Mouse (Mus musculus): ENCODE data around the gene Tom1l2. TPM values are rescaled to one million over a fixed set of nuclear protein-coding genes. Genes with fewer than 3 reads are reported as not detected.

Gene Tom1l2
- polyA plus RNA-seq, 1 experiment from 2014 or later: 31.3 TPM

DNA sequence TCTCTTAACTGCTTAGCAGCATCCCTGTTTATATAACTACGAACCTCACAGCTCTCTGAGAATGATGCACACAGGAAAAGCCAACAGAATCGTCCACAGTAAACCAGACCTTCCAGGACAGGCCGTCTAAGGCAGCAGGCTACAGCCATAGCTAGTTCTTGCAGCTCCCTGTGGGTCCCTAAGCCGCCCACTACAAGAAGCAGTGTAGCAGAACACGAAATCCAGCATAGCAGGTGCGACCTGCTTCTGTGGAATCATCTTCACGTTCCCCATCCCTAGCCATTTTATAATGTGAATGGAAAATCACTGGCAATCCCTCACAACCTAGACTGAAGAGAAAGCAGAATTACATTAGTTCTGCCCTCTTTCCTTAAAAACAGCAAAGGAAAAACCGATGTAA is 35.8 kb downstream of the Tom1l2 start:
- H3K9me3 ChIP-seq: no peaks in the 10 kb centered on the region
- peak overlapping the region; percentile 63; the same call in 1 of the 2 replicates for H3K27ac ChIP-seq
- WGBS: 89% methylated on average over 8 of the region's 8 CpGs
- no peaks in the 10 kb centered on the region for H3K36me3 ChIP-seq (replicated peaks)
- no peak overlapping the region for H3K4me3 ChIP-seq (replicated peaks)
- ATAC-seq (ENCODE audit: low FRiP score): no peak
- no peaks in the 10 kb centered on the region for H3K27me3 ChIP-seq
- 0 out of 2 replicates have a peak overlapping the region, but pooled peaks have one; percentile 14 for H3K9ac ChIP-seq
- H3K4me1 ChIP-seq: peaks cover 37% of the 10 kb centered on the region
- no peak overlapping the region for H3K4me2 ChIP-seq

DNA sequence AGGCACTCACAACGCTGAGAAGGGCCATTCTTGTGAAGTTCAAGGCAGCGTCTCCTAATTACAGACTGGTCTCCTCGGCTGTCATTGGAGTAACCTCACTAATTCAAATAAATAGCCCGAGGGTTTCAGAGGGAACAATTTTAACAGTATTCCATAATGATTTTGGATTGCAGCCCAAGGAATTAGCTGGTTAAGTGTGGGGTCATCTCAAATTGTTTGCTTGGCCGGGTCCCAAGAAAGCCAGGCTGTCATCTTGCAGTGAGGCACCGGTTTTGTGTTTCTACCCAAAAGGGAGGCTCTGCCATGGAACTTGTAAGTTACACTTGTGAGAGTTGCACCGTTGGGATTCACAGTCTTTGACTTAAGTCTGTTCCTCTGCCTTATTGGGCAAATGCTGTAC is 36.5 kb downstream of the Tom1l2 start:
- Histone ChIP-seq H3K9ac (peak overlapping the region; percentile 14; the same call in 1 of the 2 replicates), H3K36me3 (replicated peaks) (no peaks in the 10 kb centered on the region), H3K4me3 (replicated peaks) (no peak overlapping the region), H3K9me3 (no peaks in the 10 kb centered on the region), H3K4me2 (no peak overlapping the region), H3K27me3 (no peaks in the 10 kb centered on the region), H3K4me1 (peaks cover 44% of the 10 kb centered on the region), H3K27ac (peak overlapping the region; percentile 63; the same call in 1 of the 2 replicates)
- no peak for ATAC-seq (ENCODE audit: low FRiP score)
- 46% methylated on average over 7 of the region's 7 CpGs for WGBS

GRCm38 (mm10) chr11:60311025-60311854 is 41.5 kb downstream of the Tom1l2 start:
- H3K27ac ChIP-seq: peak overlapping the region; percentile 93
- no peaks in the 10 kb centered on the region for H3K36me3 ChIP-seq (replicated peaks)
- no peaks in the 10 kb centered on the region for H3K9me3 ChIP-seq
- H3K27me3 ChIP-seq: no peaks in the 10 kb centered on the region
- WGBS: 5% methylated on average over 8 of the region's 8 CpGs
- H3K4me1 ChIP-seq: peaks cover 27% of the 10 kb centered on the region
- peak overlapping the region; percentile 17; the same call in 1 of the 2 replicates for H3K9ac ChIP-seq
- H3K4me3 ChIP-seq (replicated peaks): no peak overlapping the region
- H3K4me2 ChIP-seq: peak overlapping the region; percentile 29
- peak; percentile 80 for ATAC-seq (ENCODE audit: low FRiP score)

DNA sequence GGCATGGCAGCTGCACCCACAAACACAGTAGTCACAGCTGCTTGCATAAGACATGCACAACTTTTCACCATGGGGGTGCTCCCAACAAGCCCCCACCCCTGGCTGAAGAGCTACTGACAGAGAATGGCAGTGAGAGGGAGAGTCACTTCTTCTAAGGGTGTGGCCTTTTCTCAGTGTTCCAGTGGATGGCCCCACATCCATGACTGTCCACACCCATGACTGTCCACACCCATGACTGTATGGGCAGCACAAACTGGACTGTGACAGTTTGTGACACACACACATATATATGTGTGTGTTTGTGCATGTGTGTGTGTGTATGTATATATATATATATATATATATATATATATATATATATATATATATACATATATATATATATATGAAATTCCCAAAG is 42.8 kb downstream of the Tom1l2 start:
- H3K27ac ChIP-seq: no peak overlapping the region
- no peak overlapping the region for H3K4me3 ChIP-seq (replicated peaks)
- H3K4me2 ChIP-seq: no peak overlapping the region
- no peak overlapping the region for H3K9ac ChIP-seq
- H3K36me3 ChIP-seq (replicated peaks): no peaks in the 10 kb centered on the region
- H3K4me1 ChIP-seq: peaks cover 28% of the 10 kb centered on the region
- no peaks in the 10 kb centered on the region for H3K27me3 ChIP-seq
- H3K9me3 ChIP-seq: no peaks in the 10 kb centered on the region
- ATAC-seq (ENCODE audit: low FRiP score): no peak

DNA sequence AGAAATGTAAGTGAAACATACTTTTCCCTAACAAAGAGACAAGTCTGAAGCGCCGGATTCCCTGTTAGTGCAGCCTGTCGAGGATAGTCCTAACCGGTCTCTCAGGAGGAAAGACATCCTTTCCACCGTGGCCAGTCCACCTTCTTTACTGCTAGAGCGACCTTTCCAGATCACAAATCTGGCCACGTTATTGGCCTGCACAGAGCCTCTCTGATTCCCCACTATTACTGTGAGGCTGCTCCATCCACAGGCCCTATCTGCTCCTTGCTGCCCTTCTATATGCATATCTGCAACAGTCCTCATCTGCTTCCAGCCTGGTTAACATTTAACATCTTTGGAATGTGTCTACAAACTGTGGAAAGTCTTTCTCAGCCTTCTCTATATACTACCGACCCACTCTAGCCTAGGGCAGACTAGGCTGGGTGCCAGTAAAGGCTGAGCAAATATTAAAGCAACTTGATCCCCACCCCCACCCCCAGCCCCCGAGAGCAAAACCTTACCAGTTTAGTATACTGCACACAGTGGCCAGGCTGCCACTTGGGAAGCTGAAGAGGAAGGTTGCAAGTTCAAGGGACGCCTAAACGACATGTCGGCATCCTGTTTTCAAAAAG is 44.1 kb downstream of the Tom1l2 start:
- Histone ChIP-seq H3K4me2 (no peak overlapping the region), H3K9ac (no peak overlapping the region), H3K27ac (0 out of 2 replicates have a peak overlapping the region, but pooled peaks have one; percentile 20), H3K9me3 (no peaks in the 10 kb centered on the region), H3K4me1 (peaks cover 28% of the 10 kb centered on the region), H3K4me3 (replicated peaks) (no peak overlapping the region), H3K36me3 (replicated peaks) (no peaks in the 10 kb centered on the region), H3K27me3 (no peaks in the 10 kb centered on the region)
- WGBS: 79% methylated on average over 12 of the region's 12 CpGs
- ATAC-seq (ENCODE audit: low FRiP score): no peak

DNA sequence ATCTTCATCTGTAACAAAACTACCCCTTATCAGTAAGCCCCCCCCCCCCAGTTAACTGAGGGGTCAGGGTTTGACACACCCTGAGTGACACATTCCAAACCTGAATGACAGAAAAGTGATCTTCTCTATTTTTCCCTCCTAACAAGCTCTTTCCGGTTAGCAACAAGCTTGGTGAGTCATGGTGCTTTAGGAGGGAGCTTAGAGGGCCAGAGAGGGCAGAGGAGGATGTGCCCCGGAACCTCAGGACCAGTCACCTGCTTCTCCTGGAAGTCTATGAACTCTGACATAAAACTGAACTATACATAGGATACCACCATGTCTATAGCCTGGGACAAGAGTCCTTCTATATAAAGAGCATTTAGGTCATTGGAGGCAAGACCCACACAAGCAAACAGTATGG is 44.6 kb downstream of the Tom1l2 start:
- H3K4me2 ChIP-seq: no peak overlapping the region
- H3K9me3 ChIP-seq: no peaks in the 10 kb centered on the region
- no peak overlapping the region for H3K27ac ChIP-seq
- H3K36me3 ChIP-seq (replicated peaks): no peaks in the 10 kb centered on the region
- H3K4me1 ChIP-seq: peaks cover 34% of the 10 kb centered on the region
- 85% methylated on average over 2 of the region's 2 CpGs for WGBS
- H3K4me3 ChIP-seq (replicated peaks): no peak overlapping the region
- H3K9ac ChIP-seq: no peak overlapping the region
- no peak for ATAC-seq (ENCODE audit: low FRiP score)
- H3K27me3 ChIP-seq: no peaks in the 10 kb centered on the region

- WGBS: 73% methylated on average over 2 of the region's 2 CpGs
- Histone ChIP-seq H3K36me3 (replicated peaks) (no peaks in the 10 kb centered on the region), H3K9me3 (no peaks in the 10 kb centered on the region), H3K4me1 (peaks cover 38% of the 10 kb centered on the region), H3K27me3 (no peaks in the 10 kb centered on the region), H3K9ac (no peak overlapping the region), H3K4me3 (replicated peaks) (no peak overlapping the region), H3K4me2 (no peak overlapping the region), H3K27ac (no peak overlapping the region)
- no peak for ATAC-seq (ENCODE audit: low FRiP score)
These were observed 45.3 kb downstream of the Tom1l2 start for GRCm38 (mm10) chr11:60307375-60307825.

DNA sequence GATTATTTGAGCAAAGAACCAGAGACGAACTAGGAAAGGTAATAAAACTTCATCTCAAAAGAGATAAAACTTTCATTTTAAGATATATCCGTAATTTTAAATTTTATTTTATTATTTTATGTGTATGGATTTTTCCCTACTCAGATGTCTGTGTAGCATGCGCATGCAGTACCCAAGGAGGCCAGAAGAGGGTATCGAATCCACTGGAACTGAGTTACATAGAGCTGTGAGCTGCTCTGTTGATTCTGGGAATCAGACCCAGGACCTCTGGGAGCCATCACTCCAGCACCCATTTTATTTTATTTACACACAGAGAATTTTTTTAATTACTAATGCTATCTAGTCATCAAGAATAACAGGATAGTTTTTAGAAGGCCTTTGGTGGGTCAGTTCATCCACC is 45.9 kb downstream of the Tom1l2 start:
- H3K4me1 ChIP-seq: peaks cover 39% of the 10 kb centered on the region
- H3K4me3 ChIP-seq (replicated peaks): no peak overlapping the region
- no peak for ATAC-seq (ENCODE audit: low FRiP score)
- H3K4me2 ChIP-seq: no peak overlapping the region
- no peak overlapping the region for H3K27ac ChIP-seq
- 60% methylated on average over 4 of the region's 4 CpGs for WGBS
- H3K9me3 ChIP-seq: no peaks in the 10 kb centered on the region
- no peaks in the 10 kb centered on the region for H3K27me3 ChIP-seq
- H3K36me3 ChIP-seq (replicated peaks): no peaks in the 10 kb centered on the region
- no peak overlapping the region for H3K9ac ChIP-seq

DNA sequence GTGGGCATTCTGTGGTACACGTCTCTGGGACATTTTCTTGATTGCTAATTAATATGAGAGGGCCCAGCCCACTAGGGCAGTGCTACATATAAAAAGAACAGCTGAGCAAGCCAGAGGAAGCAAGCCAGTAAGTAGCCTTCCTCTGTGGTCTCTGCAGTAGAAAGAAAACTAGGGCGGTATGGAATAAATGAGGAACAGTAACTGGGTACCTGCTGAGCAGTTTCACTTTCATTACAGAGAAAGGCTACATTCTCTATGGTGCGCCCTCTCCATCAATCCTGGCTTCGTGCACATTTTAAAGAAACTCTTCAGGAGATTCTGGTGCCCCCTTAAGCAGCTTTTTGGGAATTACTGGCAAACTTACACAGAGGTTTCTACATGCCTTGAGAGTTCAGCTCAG is 47.1 kb downstream of the Tom1l2 start:
- Histone ChIP-seq H3K9me3 (no peaks in the 10 kb centered on the region), H3K9ac (no peak overlapping the region), H3K4me3 (replicated peaks) (no peak overlapping the region), H3K4me1 (peaks cover 39% of the 10 kb centered on the region), H3K27me3 (no peaks in the 10 kb centered on the region), H3K4me2 (no peak overlapping the region), H3K36me3 (replicated peaks) (no peaks in the 10 kb centered on the region), H3K27ac (0 out of 2 replicates have a peak overlapping the region, but pooled peaks have one; percentile 8)
- ATAC-seq (ENCODE audit: low FRiP score): no peak
- 49% methylated on average over 4 of the region's 4 CpGs for WGBS

DNA sequence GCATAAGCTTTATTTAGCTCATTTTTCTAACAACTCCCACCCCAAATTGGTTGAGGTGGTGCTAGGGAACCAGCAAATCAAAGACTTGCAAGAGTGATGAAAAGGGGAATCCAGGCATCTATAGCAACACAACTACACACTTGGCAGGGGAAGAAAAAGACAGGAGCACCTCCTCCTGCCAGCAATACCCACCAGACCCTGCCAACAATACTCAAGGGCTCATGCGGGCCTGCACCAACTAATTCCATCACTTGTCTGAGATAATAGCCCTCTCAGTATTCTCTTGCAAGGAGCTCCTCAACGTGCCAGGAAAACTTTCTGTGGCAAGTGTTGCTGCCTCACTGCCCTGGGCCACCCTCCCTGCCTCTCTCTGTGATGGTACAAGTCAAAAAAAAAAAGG is 49.2 kb downstream of the Tom1l2 start:
- Histone ChIP-seq H3K36me3 (replicated peaks) (no peaks in the 10 kb centered on the region), H3K4me1 (peaks cover 39% of the 10 kb centered on the region), H3K4me2 (no peak overlapping the region), H3K27me3 (no peaks in the 10 kb centered on the region), H3K4me3 (replicated peaks) (no peak overlapping the region), H3K9me3 (no peaks in the 10 kb centered on the region), H3K27ac (peak overlapping the region; percentile 14), H3K9ac (no peak overlapping the region)
- ATAC-seq (ENCODE audit: low FRiP score): no peak
- WGBS: 51% methylated on average over 2 of the region's 2 CpGs

DNA sequence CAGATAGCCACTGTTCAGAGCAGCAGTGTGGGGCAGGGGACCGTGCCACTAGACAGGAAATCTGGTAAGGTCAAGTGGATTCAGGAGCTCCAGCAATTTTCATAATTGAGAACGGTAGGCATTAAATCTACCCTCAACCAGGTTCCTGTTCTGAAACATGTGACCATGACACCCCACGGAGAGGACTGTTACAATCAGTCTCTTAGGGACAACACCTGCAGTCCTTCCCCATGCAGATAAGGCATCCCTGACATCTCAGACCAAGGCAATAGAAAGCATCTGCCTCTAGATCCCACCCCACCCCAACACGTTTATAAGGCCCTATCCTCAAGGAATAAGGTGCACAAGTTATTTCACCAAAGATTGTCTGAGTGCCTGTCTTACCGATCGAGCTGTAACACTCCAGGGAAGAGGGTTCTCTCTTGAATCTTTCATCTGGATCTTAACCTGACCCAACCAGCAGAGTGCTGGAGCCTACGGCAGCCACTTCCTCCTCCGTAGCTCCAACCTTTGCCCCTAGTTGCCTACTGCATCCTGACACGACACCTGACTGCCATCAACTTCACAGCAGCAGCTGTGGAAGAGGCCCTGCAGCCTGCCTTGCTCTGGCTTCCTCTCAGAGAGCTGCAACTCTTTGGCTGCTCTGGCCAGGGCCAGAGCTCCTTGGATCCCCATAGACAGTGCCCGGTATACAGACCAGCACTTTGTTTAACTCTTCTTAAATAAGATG is 50.2 kb downstream of the Tom1l2 start:
- peak overlapping the region; percentile 33; the same call in 1 of the 2 replicates for H3K9ac ChIP-seq
- peaks cover 39% of the 10 kb centered on the region for H3K4me1 ChIP-seq
- no peak for ATAC-seq (ENCODE audit: low FRiP score)
- WGBS: 82% methylated on average over 10 of the region's 10 CpGs
- no peaks in the 10 kb centered on the region for H3K27me3 ChIP-seq
- H3K9me3 ChIP-seq: no peaks in the 10 kb centered on the region
- no peak overlapping the region for H3K4me2 ChIP-seq
- H3K27ac ChIP-seq: peak overlapping the region; percentile 80
- no peaks in the 10 kb centered on the region for H3K36me3 ChIP-seq (replicated peaks)
- no peak overlapping the region for H3K4me3 ChIP-seq (replicated peaks)

DNA sequence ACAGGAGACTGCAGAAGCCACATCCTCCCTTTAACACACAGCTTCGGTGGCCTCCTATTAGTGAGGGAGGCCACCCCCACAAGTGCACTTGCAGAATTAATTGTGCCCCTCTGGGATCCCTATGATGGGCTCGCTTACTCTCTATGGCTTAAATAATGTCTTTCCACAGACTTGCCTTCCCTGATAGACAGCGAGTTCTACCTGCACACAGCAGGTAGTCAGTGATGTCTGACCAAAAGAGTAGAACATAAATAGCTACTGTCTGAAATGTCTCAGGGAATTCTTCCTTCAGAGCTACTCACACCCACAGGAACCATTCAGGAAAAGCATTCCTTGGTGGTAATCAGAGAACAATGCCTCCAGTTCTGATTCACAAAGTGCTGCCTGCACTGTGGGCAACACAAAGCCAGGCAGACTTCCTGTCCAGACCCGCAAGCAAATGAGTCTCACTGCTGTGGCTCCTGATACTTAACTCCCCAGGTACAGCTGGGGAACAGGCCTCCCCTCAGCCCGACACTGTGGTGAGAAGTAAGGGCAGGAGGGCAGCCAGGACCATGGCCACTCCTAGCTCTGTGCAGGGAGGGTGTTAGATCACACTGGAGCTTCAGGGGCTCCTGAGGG is 51.0 kb downstream of the Tom1l2 start:
- Histone ChIP-seq H3K36me3 (replicated peaks) (no peaks in the 10 kb centered on the region), H3K9ac (peak overlapping the region; percentile 33), H3K27ac (peak overlapping the region; percentile 80), H3K9me3 (no peaks in the 10 kb centered on the region), H3K27me3 (no peaks in the 10 kb centered on the region), H3K4me3 (replicated peaks) (no peak overlapping the region), H3K4me1 (peaks cover 39% of the 10 kb centered on the region), H3K4me2 (peak overlapping the region; percentile 1; the same call in 1 of the 2 replicates)
- 23% methylated on average over 5 of the region's 5 CpGs for WGBS
- ATAC-seq (ENCODE audit: low FRiP score): peak; percentile 36; the same call in 1 of the 2 replicates

All from forebrain, embryonic 12.5 days (tissue).